Mouse (Mus musculus): Measurements from ENCODE around the gene Zfr2. TPM values are rescaled to one million over a fixed set of nuclear protein-coding genes. Genes with fewer than 3 reads are reported as not detected.
A peak's percentile ranks its signal among the peaks of the same experiment; 100 is the strongest.

Zfr2 gene
- polyA plus RNA-seq, 1 experiment from 2014 or later, result 16.0 TPM

- peaks cover 49% of the 10 kb centered on the region for H3K4me1 ChIP-seq
- H3K27ac ChIP-seq (replicated peaks), result no peak overlapping the region
- H3K9me3 ChIP-seq (replicated peaks), result no peaks in the 10 kb centered on the region
- no peak for ATAC-seq (ENCODE audit: insufficient number of reproducible peaks, low FRiP score, low TSS enrichment, low read depth)
- WGBS, result 85% methylated on average over 14 of the region's 14 CpGs
- no peaks in the 10 kb centered on the region for H3K36me3 ChIP-seq
- H3K9ac ChIP-seq, result no peak overlapping the region
- H3K27me3 ChIP-seq, result no peaks in the 10 kb centered on the region
- no peak overlapping the region for H3K4me2 ChIP-seq (replicated peaks)
- no peak overlapping the region for H3K4me3 ChIP-seq (replicated peaks)
Observed at GRCm38 (mm10) chr10:81299585-81300351, 66.8 kb downstream of the Zfr2 start.

GRCm38 (mm10) chr10:81300352-81300907, 67.5 kb downstream of the Zfr2 start:
- H3K4me1 ChIP-seq, result peaks cover 43% of the 10 kb centered on the region
- ATAC-seq (ENCODE audit: insufficient number of reproducible peaks, low FRiP score, low TSS enrichment, low read depth), result no peak
- H3K9me3 ChIP-seq (replicated peaks), result no peaks in the 10 kb centered on the region
- H3K36me3 ChIP-seq, result no peaks in the 10 kb centered on the region
- no peak overlapping the region for H3K4me3 ChIP-seq (replicated peaks)
- H3K4me2 ChIP-seq (replicated peaks), result no peak overlapping the region
- H3K27ac ChIP-seq (replicated peaks), result no peak overlapping the region
- no peak overlapping the region for H3K9ac ChIP-seq
- 86% methylated on average over 9 of the region's 9 CpGs for WGBS
- H3K27me3 ChIP-seq, result no peaks in the 10 kb centered on the region

GRCm38 (mm10) chr10:81301321-81301720, 68.4 kb downstream of the Zfr2 start:
- Histone ChIP-seq H3K9me3 (replicated peaks) (no peaks in the 10 kb centered on the region), H3K36me3 (peaks cover 9% of the 10 kb centered on the region), H3K27ac (replicated peaks) (no peak overlapping the region), H3K27me3 (no peaks in the 10 kb centered on the region), H3K4me2 (replicated peaks) (no peak overlapping the region), H3K4me1 (peaks cover 37% of the 10 kb centered on the region), H3K9ac (no peak overlapping the region), H3K4me3 (replicated peaks) (no peak overlapping the region)
- WGBS, result 80% methylated on average over 9 of the region's 9 CpGs
- no peak for ATAC-seq (ENCODE audit: insufficient number of reproducible peaks, low FRiP score, low TSS enrichment, low read depth)

Small RNA genes within 50 kb of the gene (microRNA-seq; reads per million reads assigned to microRNA genes)
- 6.7 reads per million, percentile 25 among the genes with 10 or more reads in this experiment for gene Mir3057 (ENCODE audit: borderline number of aligned reads)

Other genes with a start within 250 kb of the Zfr2 start
- gene Gng7, start 218.2 kb upstream of the Zfr2 start, polyA plus RNA-seq (2015; fragmentation: Nextera tagmentation; extraction: Ambion mirVana), result 11.2 and 12.3 TPM in 2 replicates
- 1.4 and 1.9 TPM in 2 replicates for gene Diras1, start 207.5 kb upstream of the Zfr2 start, polyA plus RNA-seq (2015; fragmentation: Nextera tagmentation; extraction: Ambion mirVana)
- gene Slc39a3, start 195.7 kb upstream of the Zfr2 start, polyA plus RNA-seq (2015; fragmentation: Nextera tagmentation; extraction: Ambion mirVana), result 21.7 and 22.7 TPM in 2 replicates
- 199 and 216 TPM in 2 replicates for gene Sgta, start 173.0 kb upstream of the Zfr2 start, polyA plus RNA-seq (2015; fragmentation: Nextera tagmentation; extraction: Ambion mirVana)
- gene Thop1, start 163.1 kb upstream of the Zfr2 start, polyA plus RNA-seq (2015; fragmentation: Nextera tagmentation; extraction: Ambion mirVana), result 81.3 and 87.7 TPM in 2 replicates
- 0.89 and 0.92 TPM in 2 replicates for gene Creb3l3, start 134.3 kb upstream of the Zfr2 start, polyA plus RNA-seq (2015; fragmentation: Nextera tagmentation; extraction: Ambion mirVana)
- gene Map2k2, start 127.2 kb upstream of the Zfr2 start, polyA plus RNA-seq (2015; fragmentation: Nextera tagmentation; extraction: Ambion mirVana), result 189 and 197 TPM in 2 replicates
- gene Zbtb7a, start 97.9 kb upstream of the Zfr2 start, polyA plus RNA-seq (2015; fragmentation: Nextera tagmentation; extraction: Ambion mirVana), result 57.6 and 59.4 TPM in 2 replicates
- gene Pias4, start 65.2 kb upstream of the Zfr2 start, polyA plus RNA-seq (2015; fragmentation: Nextera tagmentation; extraction: Ambion mirVana), result 52.0 and 52.7 TPM in 2 replicates
- 654 and 688 TPM in 2 replicates for gene Eef2, start 56.5 kb upstream of the Zfr2 start, polyA plus RNA-seq (2015; fragmentation: Nextera tagmentation; extraction: Ambion mirVana)
- 65.4 and 67.7 TPM in 2 replicates for gene Dapk3, start 50.1 kb upstream of the Zfr2 start, polyA plus RNA-seq (2015; fragmentation: Nextera tagmentation; extraction: Ambion mirVana)
- gene 4930442H23Rik, start 49.3 kb upstream of the Zfr2 start, polyA plus RNA-seq (2015; fragmentation: Nextera tagmentation; extraction: Ambion mirVana), result 0.13 and 0.21 TPM in 2 replicates
- gene Nmrk2, start 31.1 kb upstream of the Zfr2 start, polyA plus RNA-seq (2015; fragmentation: Nextera tagmentation; extraction: Ambion mirVana), result 0.36 and 0.54 TPM in 2 replicates
- gene Atcay, start 2.3 kb upstream of the Zfr2 start, polyA plus RNA-seq (2015; fragmentation: Nextera tagmentation; extraction: Ambion mirVana), result 0.47 and 0.69 TPM in 2 replicates
- gene Matk, start 19.8 kb downstream of the Zfr2 start, polyA plus RNA-seq (2015; fragmentation: Nextera tagmentation; extraction: Ambion mirVana), result 7.1 and 9.1 TPM in 2 replicates
- 199 and 203 TPM in 2 replicates for gene Mrpl54, start 33.8 kb downstream of the Zfr2 start, polyA plus RNA-seq (2015; fragmentation: Nextera tagmentation; extraction: Ambion mirVana)
- gene Apba3, start 33.8 kb downstream of the Zfr2 start, polyA plus RNA-seq (2015; fragmentation: Nextera tagmentation; extraction: Ambion mirVana), result 70.9 and 77.4 TPM in 2 replicates
- gene Tjp3, start 58.4 kb downstream of the Zfr2 start, polyA plus RNA-seq (2015; fragmentation: Nextera tagmentation; extraction: Ambion mirVana), result 15.1 and 22.6 TPM in 2 replicates
- 51.1 and 53.8 TPM in 2 replicates for gene Pip5k1c, start 59.8 kb downstream of the Zfr2 start, polyA plus RNA-seq (2015; fragmentation: Nextera tagmentation; extraction: Ambion mirVana)
- gene Cactin, start 87.9 kb downstream of the Zfr2 start, polyA plus RNA-seq (2015; fragmentation: Nextera tagmentation; extraction: Ambion mirVana), result 41.4 and 44.0 TPM in 2 replicates
- 13.2 and 14.2 TPM in 2 replicates for gene Tbxa2r, start 95.6 kb downstream of the Zfr2 start, polyA plus RNA-seq (2015; fragmentation: Nextera tagmentation; extraction: Ambion mirVana)
- gene Gipc3, start 110.1 kb downstream of the Zfr2 start, polyA plus RNA-seq (2015; fragmentation: Nextera tagmentation; extraction: Ambion mirVana), result 0.29 and 0.35 TPM in 2 replicates
- 94.7 and 96.1 TPM in 2 replicates for gene Hmg20b, start 117.3 kb downstream of the Zfr2 start, polyA plus RNA-seq (2015; fragmentation: Nextera tagmentation; extraction: Ambion mirVana)
- gene Mfsd12, start 124.3 kb downstream of the Zfr2 start, polyA plus RNA-seq (2015; fragmentation: Nextera tagmentation; extraction: Ambion mirVana), result 15.8 and 16.2 TPM in 2 replicates
- 0.73 and 1.3 TPM in 2 replicates for gene 4930404N11Rik, start 132.7 kb downstream of the Zfr2 start, polyA plus RNA-seq (2015; fragmentation: Nextera tagmentation; extraction: Ambion mirVana)
- 98.8 and 102 TPM in 2 replicates for gene Fzr1, start 145.4 kb downstream of the Zfr2 start, polyA plus RNA-seq (2015; fragmentation: Nextera tagmentation; extraction: Ambion mirVana)
- gene Dohh, start 151.3 kb downstream of the Zfr2 start, polyA plus RNA-seq (2015; fragmentation: Nextera tagmentation; extraction: Ambion mirVana), result 83.1 and 85.2 TPM in 2 replicates
- 3.1 and 3.2 TPM in 2 replicates for gene Gm48551, start 151.3 kb downstream of the Zfr2 start, polyA plus RNA-seq (2015; fragmentation: Nextera tagmentation; extraction: Ambion mirVana)
- 1.6 and 2.9 TPM in 2 replicates for gene Gm48552, start 155.8 kb downstream of the Zfr2 start, polyA plus RNA-seq (2015; fragmentation: Nextera tagmentation; extraction: Ambion mirVana)
- 5.0 and 8.3 TPM in 2 replicates for gene Smim24, start 159.9 kb downstream of the Zfr2 start, polyA plus RNA-seq (2015; fragmentation: Nextera tagmentation; extraction: Ambion mirVana)
- gene Nfic, start 222.5 kb downstream of the Zfr2 start, polyA plus RNA-seq (2015; fragmentation: Nextera tagmentation; extraction: Ambion mirVana), result 138 and 139 TPM in 2 replicates
- 1.4 and 1.6 TPM in 2 replicates for gene Celf5, start 249.6 kb downstream of the Zfr2 start, polyA plus RNA-seq (2015; fragmentation: Nextera tagmentation; extraction: Ambion mirVana)

Data from embryonic facial prominence, embryonic 15.5 days (tissue).